20 mouse cellular contexts compared by ENCODE assay signal in the genomic region with DNA sequence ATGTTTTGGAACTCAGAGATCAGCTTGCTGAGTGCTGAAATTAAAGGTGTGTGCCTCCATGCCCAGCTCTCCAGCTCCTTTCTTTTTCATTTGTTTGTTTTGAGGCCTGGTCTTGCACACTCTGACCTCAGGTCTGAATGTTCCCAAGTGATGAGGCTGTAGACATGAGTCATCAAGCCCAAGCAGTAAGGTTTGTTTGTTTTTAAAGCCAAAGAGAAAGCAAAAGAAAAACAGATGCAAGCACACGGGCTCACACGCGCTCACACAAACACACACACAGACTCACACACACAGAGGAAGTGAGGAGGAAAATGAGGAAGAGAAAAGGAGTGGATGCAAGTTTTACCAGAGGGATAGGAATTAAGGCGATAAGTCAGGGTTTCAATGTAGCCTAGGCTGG. TPM values are rescaled to one million over a fixed set of nuclear protein-coding genes. Genes with fewer than 3 reads are reported as not detected.
DNase-seq lines count a peak whose midpoint lies in the region; ATAC-seq and TF ChIP-seq lines count a peak whose summit lies in the region.
"Had no signal": no experiment of that assay in that cellular context is flagged by ENCODE, and none has a peak within 500 bp of the region (broad histone marks: within the 10 kb centered on the region; RNA-seq: fewer than 3 reads in every experiment).

No protein-coding gene starts in this region.

- H3K9ac ChIP-seq in liver, embryonic 16.5 days (ENCODE audit: low read depth, low read length), result no peak overlapping the region
- H3K9ac ChIP-seq in stomach, postnatal 0 days (ENCODE audit: low read length), result no peak overlapping the region
- H3K9ac ChIP-seq: forebrain, embryonic 15.5 days; hindbrain, embryonic 13.5 days; limb, embryonic 13.5 days; lung, embryonic 14.5 days had no signal

- H3K4me2 ChIP-seq in liver, embryonic 16.5 days (ENCODE audit: low read depth, low read length), result no peak overlapping the region
- no peak overlapping the region for H3K4me2 ChIP-seq in stomach, postnatal 0 days (replicated peaks; ENCODE audit: low read depth)
- H3K4me2 ChIP-seq: forebrain, embryonic 15.5 days; hindbrain, embryonic 13.5 days; limb, embryonic 13.5 days; lung, embryonic 14.5 days had no signal

- no peaks in the 10 kb centered on the region for H3K27me3 ChIP-seq in liver, embryonic 16.5 days (ENCODE audit: control insufficient read depth, insufficient read depth, low read depth, low read length)
- H3K27me3 ChIP-seq in stomach, postnatal 0 days (ENCODE audit: control insufficient read depth, insufficient read depth, low read length), result no peaks in the 10 kb centered on the region
- H3K27me3 ChIP-seq: forebrain, embryonic 15.5 days; hindbrain, embryonic 13.5 days; limb, embryonic 13.5 days; megakaryocyte, embryonic 14.5 days had no signal

- no peaks in the 10 kb centered on the region for H3K4me1 ChIP-seq in liver, embryonic 16.5 days (ENCODE audit: control insufficient read depth, low read depth, low read length)
- no peaks in the 10 kb centered on the region for H3K4me1 ChIP-seq in stomach, postnatal 0 days (replicated peaks; ENCODE audit: control insufficient read depth, insufficient read depth)
- H3K4me1 ChIP-seq: forebrain, embryonic 15.5 days; hindbrain, embryonic 13.5 days; limb, embryonic 13.5 days had no signal

- no peak overlapping the region for H3K27ac ChIP-seq in liver, embryonic 16.5 days (ENCODE audit: low read length)
- H3K27ac ChIP-seq in stomach, postnatal 0 days (replicated peaks), result no peak overlapping the region
- H3K27ac ChIP-seq: forebrain, embryonic 15.5 days; hindbrain, embryonic 13.5 days; limb, embryonic 13.5 days had no signal

- ATAC-seq in liver, embryonic 16.5 days (ENCODE audit: low read depth), result peak; percentile 27; the same call in 1 of the 2 replicates
- ATAC-seq in granulocyte monocyte progenitor cell, adult 5-6 weeks (replicated peaks; ENCODE audit: poor library complexity, severe bottlenecking), result peak; percentile 22; the same call in 1 of the 2 replicates
- peak; percentile 68 for ATAC-seq in stomach, postnatal 0 days (ENCODE audit: low FRiP score, low TSS enrichment)
- ATAC-seq: CD4-positive, CD25-positive, alpha-beta regulatory T cell, adult 4 months; forebrain, embryonic 15.5 days had no signal

- H3K36me3 ChIP-seq in liver, embryonic 16.5 days (ENCODE audit: control insufficient read depth, insufficient read depth), result peaks cover 36% of the 10 kb centered on the region
- peaks cover 25% of the 10 kb centered on the region for H3K36me3 ChIP-seq in stomach, postnatal 0 days (ENCODE audit: control insufficient read depth, insufficient read depth, low read length)

- no peaks in the 10 kb centered on the region for H3K9me3 ChIP-seq in liver, embryonic 16.5 days (replicated peaks; ENCODE audit: control insufficient read depth, low read length)
- no peaks in the 10 kb centered on the region for H3K9me3 ChIP-seq in stomach, postnatal 0 days (ENCODE audit: control insufficient read depth, low read length)
- H3K9me3 ChIP-seq: forebrain, embryonic 15.5 days; G1E; hindbrain, embryonic 13.5 days; limb, embryonic 13.5 days; megakaryocyte, embryonic 14.5 days had no signal

- no peak for DNase-seq in liver
- peak; percentile 5 for DNase-seq in A20 (ENCODE audit: low read depth, low spot score)
- no peak for DNase-seq in stomach, postnatal 0 days (ENCODE audit: low spot score)
- DNase-seq in embryo, embryonic 11 days, result no peak
- DNase-seq in cerebellum, adult 8-10 months, result no peak
- DNase-seq: cerebellum, postnatal 10 days; gastrocnemius, postnatal 14 days; kidney, postnatal 36 days; lung, embryonic 14.5 days; midbrain, embryonic 14.5 days; thymus, adult 2 months had no signal

- WGBS in liver, embryonic 16.5 days (ENCODE audit: insufficient replicate concordance), result 78% methylated on average over 4 of the region's 4 CpGs
- WGBS in stomach, postnatal 0 days, result 79% methylated on average over 4 of the region's 4 CpGs

- H3K4me3 ChIP-seq in liver, embryonic 16.5 days (ENCODE audit: low read depth, low read length), result no peak overlapping the region
- no peak overlapping the region for H3K4me3 ChIP-seq in stomach, postnatal 0 days (ENCODE audit: low read depth, low read length)
- H3K4me3 ChIP-seq: forebrain, embryonic 15.5 days; hindbrain, embryonic 13.5 days; limb, embryonic 13.5 days; megakaryocyte, embryonic 14.5 days; myocyte had no signal

- no peak for TF ChIP-seq EP300 in stomach, postnatal 0 days (optimal IDR thresholded peaks at IDR 0.05)

- TF ChIP-seq CTCF in stomach, postnatal 0 days (IDR thresholded peaks at IDR 0.05; ENCODE audit: low read depth), result no peak

RNA-seq across cellular contexts. Expression of gene Cdk2ap1, which starts 14.3 kb away (rescaled TPM):
- polyA plus RNA-seq in liver, embryonic 16.5 days (2015; fragmentation: Nextera tagmentation; extraction: Ambion mirVana), result 6.2 and 6.3 TPM in 2 replicates
- 268 and 302 TPM in 2 replicates for total RNA-seq in granulocyte monocyte progenitor cell, adult 5-6 weeks (2014; fragmentation: Nextera tagmentation)
- 157 and 185 TPM in 2 replicates for total RNA-seq in granulocyte monocyte progenitor cell, adult 5-6 weeks (2017)
- polyA plus RNA-seq in stomach, postnatal 0 days (2015; fragmentation: Nextera tagmentation; extraction: Ambion mirVana), result 57.6 and 81.6 TPM in 2 replicates

RNA-seq across cellular contexts. Expression of gene Sbno1, which starts 48.7 kb away (rescaled TPM):
- 34.5 and 36.2 TPM in 2 replicates for polyA plus RNA-seq in liver, embryonic 16.5 days (2015; fragmentation: Nextera tagmentation; extraction: Ambion mirVana)
- 130 and 135 TPM in 2 replicates for total RNA-seq in granulocyte monocyte progenitor cell, adult 5-6 weeks (2014; fragmentation: Nextera tagmentation)
- 167 and 174 TPM in 2 replicates for total RNA-seq in granulocyte monocyte progenitor cell, adult 5-6 weeks (2017)
- 44.8 and 45.2 TPM in 2 replicates for polyA plus RNA-seq in stomach, postnatal 0 days (2015; fragmentation: Nextera tagmentation; extraction: Ambion mirVana)

RNA-seq across cellular contexts. Expression of gene 2810006K23Rik, which starts 49.3 kb away (rescaled TPM):
- polyA plus RNA-seq in liver, embryonic 16.5 days (2015; fragmentation: Nextera tagmentation; extraction: Ambion mirVana), result 5.7 and 5.9 TPM in 2 replicates
- 11.3 and 15.5 TPM in 2 replicates for total RNA-seq in granulocyte monocyte progenitor cell, adult 5-6 weeks (2014; fragmentation: Nextera tagmentation)
- 16.8 and 21.7 TPM in 2 replicates for total RNA-seq in granulocyte monocyte progenitor cell, adult 5-6 weeks (2017)
- polyA plus RNA-seq in stomach, postnatal 0 days (2015; fragmentation: Nextera tagmentation; extraction: Ambion mirVana), result 6.4 and 6.9 TPM in 2 replicates

RNA-seq across cellular contexts. Expression of gene Mphosph9, which starts 49.4 kb away (rescaled TPM):
- 4.1 and 4.2 TPM in 2 replicates for polyA plus RNA-seq in liver, embryonic 16.5 days (2015; fragmentation: Nextera tagmentation; extraction: Ambion mirVana)
- total RNA-seq in granulocyte monocyte progenitor cell, adult 5-6 weeks (2014; fragmentation: Nextera tagmentation), result 15.9 and 20.8 TPM in 2 replicates
- total RNA-seq in granulocyte monocyte progenitor cell, adult 5-6 weeks (2017), result 20.0 and 20.4 TPM in 2 replicates
- 2.2 and 2.9 TPM in 2 replicates for polyA plus RNA-seq in stomach, postnatal 0 days (2015; fragmentation: Nextera tagmentation; extraction: Ambion mirVana)
